ENCODE assay signal across 8 mouse cellular contexts in the genomic region with DNA sequence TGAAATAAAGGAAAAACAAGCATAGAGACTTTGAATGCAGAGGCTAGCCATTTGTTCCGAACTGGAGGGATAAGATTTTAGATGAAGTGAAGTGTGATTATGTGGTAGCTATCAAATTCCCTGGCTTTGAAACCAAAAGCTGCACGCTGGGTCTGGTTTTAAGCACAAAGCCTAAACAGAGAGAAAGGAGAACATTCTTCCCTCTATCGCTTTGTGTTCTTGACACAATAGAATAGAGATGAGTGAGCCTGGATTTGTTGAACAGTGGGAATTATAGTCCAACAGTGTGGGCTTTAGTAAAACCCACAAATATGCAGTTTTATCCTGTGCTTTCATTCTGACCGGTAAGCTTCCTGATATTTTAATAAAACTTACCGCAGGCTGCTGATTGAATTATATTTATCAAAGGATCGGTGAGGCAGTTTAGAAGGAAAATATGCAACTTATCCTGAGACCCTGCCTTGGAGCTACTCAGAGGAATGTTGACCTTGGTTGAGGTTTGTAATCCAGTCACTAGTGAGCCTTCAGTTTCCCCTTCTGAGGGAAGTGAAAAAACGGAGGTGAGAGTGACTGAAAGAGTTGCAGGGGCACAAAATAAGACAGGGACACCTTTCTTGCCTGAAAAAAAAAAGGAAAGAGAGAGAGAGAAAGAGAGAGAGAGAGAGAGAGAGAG.
DNase-seq lines count a peak whose midpoint lies in the region; ATAC-seq lines count a peak whose summit lies in the region.

No protein-coding gene starts in this region.

- intact Hi-C loops in heart, postnatal 25 days (cut with DNase I), result no loop called here
- intact Hi-C loops in gastrocnemius, postnatal 14 days (cut with DNase I; ENCODE audit: low total_unique reads), result no loop called here

- H3K27ac ChIP-seq in heart, embryonic 15.5 days, result no peak overlapping the region
- H3K27ac ChIP-seq in hindbrain, embryonic 14.5 days, result no peak overlapping the region
- peak overlapping the region; percentile 4; the same call in 1 of the 2 replicates for H3K27ac ChIP-seq in midbrain, embryonic 16.5 days (ENCODE audit: low read length)

- H3K4me2 ChIP-seq in heart, embryonic 15.5 days, result peak overlapping the region; percentile 60
- peak overlapping the region; percentile 60 for H3K4me2 ChIP-seq in hindbrain, embryonic 14.5 days (replicated peaks)
- H3K4me2 ChIP-seq in midbrain, embryonic 16.5 days (ENCODE audit: low read length), result peak overlapping the region; percentile 60

- H3K9ac ChIP-seq in heart, embryonic 15.5 days, result no peak overlapping the region
- H3K9ac ChIP-seq in hindbrain, embryonic 14.5 days, result peak overlapping the region; percentile 49
- H3K9ac ChIP-seq in midbrain, embryonic 16.5 days (ENCODE audit: low read depth, low read length), result no peak overlapping the region

- no peak for ATAC-seq in heart, embryonic 15.5 days (replicated peaks; ENCODE audit: insufficient number of reproducible peaks, insufficient read depth, low FRiP score, low read depth)
- ATAC-seq in hindbrain, embryonic 14.5 days (ENCODE audit: low FRiP score), result no peak
- ATAC-seq in midbrain, embryonic 16.5 days, result peak; percentile 63; the same call in 1 of the 2 replicates

- H3K36me3 ChIP-seq in heart, embryonic 15.5 days, result no peaks in the 10 kb centered on the region
- H3K36me3 ChIP-seq in hindbrain, embryonic 14.5 days (replicated peaks; ENCODE audit: control insufficient read depth, insufficient read depth), result no peaks in the 10 kb centered on the region
- no peaks in the 10 kb centered on the region for H3K36me3 ChIP-seq in midbrain, embryonic 16.5 days (ENCODE audit: control insufficient read depth, insufficient read depth, low read length)

- DNase-seq in heart, postnatal 25 days (ENCODE audit: low spot score), result no peak
- DNase-seq in embryo, embryonic 11 days, result peak; percentile 41
- no peak for DNase-seq in hindbrain, embryonic 14.5 days (ENCODE audit: low spot score)
- DNase-seq in urinary bladder, postnatal 10 days (ENCODE audit: low spot score), result no peak
- no peak for DNase-seq in layer of hippocampus, postnatal 14 days (ENCODE audit: low spot score in 2 of 2)
- no peak for DNase-seq in gastrocnemius, postnatal 14 days

- 42% methylated on average over 7 of the region's 7 CpGs for WGBS in heart, embryonic 15.5 days
- 11% methylated on average over 7 of the region's 7 CpGs for WGBS in hindbrain, embryonic 14.5 days
- 6% methylated on average over 7 of the region's 7 CpGs for WGBS in midbrain, embryonic 16.5 days

- peak overlapping the region; percentile 40 for H3K4me3 ChIP-seq in heart, embryonic 15.5 days
- peak overlapping the region; percentile 27 for H3K4me3 ChIP-seq in hindbrain, embryonic 14.5 days (replicated peaks; ENCODE audit: low read length)
- H3K4me3 ChIP-seq in midbrain, embryonic 16.5 days (ENCODE audit: low read depth, low read length), result peak overlapping the region; percentile 33

- H3K4me1 ChIP-seq in heart, embryonic 15.5 days (replicated peaks), result no peaks in the 10 kb centered on the region
- H3K4me1 ChIP-seq in hindbrain, embryonic 14.5 days (replicated peaks; ENCODE audit: control insufficient read depth, insufficient read depth, low read length), result peaks cover 10% of the 10 kb centered on the region; the same call in 1 of the 2 replicates
- peaks cover 14% of the 10 kb centered on the region; the same call in 1 of the 2 replicates for H3K4me1 ChIP-seq in midbrain, embryonic 16.5 days (ENCODE audit: control insufficient read depth, insufficient read depth, low read length)

- H3K27me3 ChIP-seq in heart, embryonic 15.5 days, result no peaks in the 10 kb centered on the region
- H3K27me3 ChIP-seq in hindbrain, embryonic 14.5 days (ENCODE audit: control insufficient read depth, insufficient read depth, low read length), result no peaks in the 10 kb centered on the region; the same call in 1 of the 2 replicates
- no peaks in the 10 kb centered on the region; the same call in none of the 2 replicates for H3K27me3 ChIP-seq in midbrain, embryonic 16.5 days (ENCODE audit: control insufficient read depth, insufficient read depth, low read depth, low read length)

- no peaks in the 10 kb centered on the region for H3K9me3 ChIP-seq in heart, embryonic 15.5 days (replicated peaks)
- no peaks in the 10 kb centered on the region for H3K9me3 ChIP-seq in hindbrain, embryonic 14.5 days (ENCODE audit: control insufficient read depth, low read length)
- H3K9me3 ChIP-seq in midbrain, embryonic 16.5 days (replicated peaks; ENCODE audit: control insufficient read depth, low read length, poor library complexity, severe bottlenecking), result no peaks in the 10 kb centered on the region
